Mouse (Mus musculus) left cerebral cortex, adult 18-20 months (tissue): ENCODE results near the gene Dgkh. TPM values are rescaled to one million over a fixed set of nuclear protein-coding genes. Genes with fewer than 3 reads are reported as not detected.
"Not testable (repeated sequence)": the region's sequence is repeated elsewhere in the genome, so short reads cannot be mapped to it uniquely, and the experiment has no call there.

Experiments
- DNase-seq, 2 experiments: peaks; one replicate each; pipeline ENCODE4 v3.0.0; 2021 to 2022; ENCODE audit warnings: low spot score in 2 of 2, mixed read lengths in 1 of 2
- long read RNA-seq, 2 experiments: library from polyadenylated mRNA; stranded (forward); transcript quantifications; one replicate each; pipeline ENCODE4 v2.0.0; 2021
- total RNA-seq, 2 experiments: library from RNA; stranded (reverse); gene quantifications; 2 replicates each; pipeline ENCODE4 v1.2.3; 2021

Gene Dgkh
- 10 to 100 TPM; 67.8 to 71.2 TPM for total RNA-seq
- long read RNA-seq, experiment 1, full-length matches to known transcripts: 6 of 26 reads
- long read RNA-seq, experiment 1, partial matches to known transcripts: 10 of 26 reads
- long read RNA-seq, experiment 1, other reads (novel, unspliced or antisense): 10 of 26 reads
- long read RNA-seq, experiment 2, full-length matches to known transcripts: 1 of 14 reads
- long read RNA-seq, experiment 2, partial matches to known transcripts: 5 of 14 reads
- long read RNA-seq, experiment 2, other reads (novel, unspliced or antisense): 8 of 14 reads

- peak; percentile 70 to 81 for DNase-seq
Observed at GRCm38 (mm10) chr14:78732617-78733312, at the start of gene Dgkh. Gene Dgkh (minus strand): TSS chr14:78732776.

GRCm38 (mm10) chr14:78777215-78777614 is 44.6 kb upstream of the Dgkh start:
- peak; percentile 14 to 37 for DNase-seq

- DNase-seq: no peak
Observed at GRCm38 (mm10) chr14:78776659-78777058, 44.1 kb upstream of the Dgkh start.

- no peak for DNase-seq
Observed at GRCm38 (mm10) chr14:78775699-78776098, 43.1 kb upstream of the Dgkh start.

GRCm38 (mm10) chr14:78775226-78775625 is 42.6 kb upstream of the Dgkh start:
- DNase-seq: no peak

GRCm38 (mm10) chr14:78770457-78770856 is 37.9 kb upstream of the Dgkh start:
- no peak for DNase-seq

GRCm38 (mm10) chr14:78761064-78761463 is 28.5 kb upstream of the Dgkh start:
- DNase-seq: no peak

GRCm38 (mm10) chr14:78759491-78759890 is 26.9 kb upstream of the Dgkh start:
- DNase-seq: no peak

- no peak for DNase-seq
Observed at GRCm38 (mm10) chr14:78755316-78755715, 22.7 kb upstream of the Dgkh start.

- DNase-seq: no peak
Observed at GRCm38 (mm10) chr14:78748692-78749091, 16.1 kb upstream of the Dgkh start.

GRCm38 (mm10) chr14:78747969-78748651 is 15.5 kb upstream of the Dgkh start:
- DNase-seq: no peak

GRCm38 (mm10) chr14:78747454-78747853 is 14.9 kb upstream of the Dgkh start:
- no peak for DNase-seq

GRCm38 (mm10) chr14:78734605-78735004 is 2.0 kb upstream of the Dgkh start:
- no peak for DNase-seq

GRCm38 (mm10) chr14:78734203-78734602 is 1.6 kb upstream of the Dgkh start:
- DNase-seq: not testable (repeated sequence)

GRCm38 (mm10) chr14:78733366-78734076 is 945 bp upstream of the Dgkh start:
- no peak for DNase-seq

GRCm38 (mm10) chr14:78731852-78732616 is 542 bp downstream of the Dgkh start:
- DNase-seq: peak; percentile 10 to 29

GRCm38 (mm10) chr14:78731240-78731639 is 1.3 kb downstream of the Dgkh start:
- peak; percentile 44 to 48 for DNase-seq

GRCm38 (mm10) chr14:78725976-78726375 is 6.6 kb downstream of the Dgkh start:
- DNase-seq: no peak

GRCm38 (mm10) chr14:78725307-78725956 is 7.1 kb downstream of the Dgkh start:
- DNase-seq: no peak
